Mouse (Mus musculus) myocyte (in vitro differentiated cells): Measurements from ENCODE around the gene Prrg2. TPM values are rescaled to one million over a fixed set of nuclear protein-coding genes. Genes with fewer than 3 reads are reported as not detected.
A peak's percentile ranks its signal among the peaks of the same experiment; 100 is the strongest.

ENCODE experiments used
- H3K27me3 ChIP-seq: one replicate; pipeline ENCODE4 v1.6.1; 2011; ENCODE audit not compliant: control insufficient read depth, insufficient read depth, insufficient read length
- H3K36me3 ChIP-seq: one replicate; pipeline ENCODE4 v1.6.1; 2011; ENCODE audit not compliant: control insufficient read depth, insufficient read depth
- H3K4me2 ChIP-seq: one replicate; pipeline ENCODE4 v1.6.1; 2011; ENCODE audit warnings: low read depth, control low read depth
- H3K4me3 ChIP-seq: one replicate; pipeline ENCODE4 v1.5.1; 2011; ENCODE audit warnings: mild to moderate bottlenecking, control low read depth, moderate library complexity
- H3K79me2 ChIP-seq: one replicate; pipeline ENCODE4 v1.6.1; 2011; ENCODE audit not compliant: control insufficient read depth, insufficient read depth
- H3ac ChIP-seq: one replicate; pipeline ENCODE4 v1.6.1; 2011; ENCODE audit not compliant: control insufficient read depth, insufficient read length
- CEBPB ChIP-seq: IDR thresholded peaks from 2 replicates; pipeline ENCODE4 v1.6.1; 2011; ENCODE audit warnings: mild to moderate bottlenecking, moderate library complexity; ENCODE audit not compliant: poor library complexity, insufficient read depth, severe bottlenecking
- E2F4 ChIP-seq: IDR thresholded peaks from one replicate; pipeline ENCODE4 v1.6.1; 2011; ENCODE audit warnings: mild to moderate bottlenecking, control low read depth, moderate library complexity; ENCODE audit not compliant: insufficient read depth
- MAX ChIP-seq: IDR thresholded peaks from one replicate; pipeline ENCODE4 v1.6.1; 2011; ENCODE audit warnings: low read depth, mild to moderate bottlenecking, control low read depth
- MYOD1 ChIP-seq, 3 experiments: IDR thresholded peaks; one replicate each; pipeline ENCODE4 v1.6.1; 2011; ENCODE audit warnings: control low read depth in 2 of 3, low read depth in 2 of 3, mild to moderate bottlenecking in 2 of 3, moderate library complexity in 1 of 3; ENCODE audit not compliant: insufficient read length in 2 of 3, control insufficient read depth in 1 of 3
- MYOG ChIP-seq, 3 experiments: IDR thresholded peaks; one replicate each; pipeline ENCODE4 v1.6.1; 2011; ENCODE audit warnings: control low read depth in 2 of 3, low read depth in 2 of 3, mild to moderate bottlenecking in 2 of 3; ENCODE audit not compliant: insufficient read length in 2 of 3, control insufficient read depth in 1 of 3, insufficient read depth in 1 of 3
- POLR2A ChIP-seq: IDR thresholded peaks from one replicate; pipeline ENCODE4 v1.6.1; 2011; ENCODE audit warnings: low read depth, mild to moderate bottlenecking, control low read depth, moderate library complexity; ENCODE audit not compliant: insufficient read length
- POLR2AphosphoS2 ChIP-seq: IDR thresholded peaks from one replicate; pipeline ENCODE4 v1.6.1; 2011; ENCODE audit warnings: low read depth, control low read depth; ENCODE audit not compliant: insufficient read length
- REST ChIP-seq: IDR thresholded peaks from one replicate; pipeline ENCODE4 v1.6.1; 2011; ENCODE audit warnings: mild to moderate bottlenecking, control low read depth, moderate library complexity; ENCODE audit not compliant: insufficient read depth, insufficient read length
- SRF ChIP-seq: IDR thresholded peaks from one replicate; pipeline ENCODE4 v1.6.1; 2011; ENCODE audit warnings: low read depth; ENCODE audit not compliant: control insufficient read depth, insufficient read length
- TCF12 ChIP-seq: IDR thresholded peaks from one replicate; pipeline ENCODE4 v1.6.1; 2011; ENCODE audit warnings: mild to moderate bottlenecking, control low read depth; ENCODE audit not compliant: poor library complexity, insufficient read depth, severe bottlenecking
- TCF3 ChIP-seq: IDR thresholded peaks from one replicate; pipeline ENCODE4 v1.6.1; 2011; ENCODE audit warnings: low read depth, control low read depth; ENCODE audit not compliant: insufficient read length
- USF1 ChIP-seq: IDR thresholded peaks from one replicate; pipeline ENCODE4 v1.6.1; 2011; ENCODE audit warnings: low read depth, mild to moderate bottlenecking, control low read depth, moderate library complexity
- polyA plus RNA-seq: library from polyadenylated mRNA; unstranded; fragments of >200 nt; fragmentation: generic; extraction: Trizol; gene quantifications from one replicate; pipeline ENCODE4 v1.2.1, GENCODE M21; 2012; ENCODE audit warnings: missing spikeins

The Prrg2 gene
- polyA plus RNA-seq, 1 experiment, result 12.9 TPM

DNA sequence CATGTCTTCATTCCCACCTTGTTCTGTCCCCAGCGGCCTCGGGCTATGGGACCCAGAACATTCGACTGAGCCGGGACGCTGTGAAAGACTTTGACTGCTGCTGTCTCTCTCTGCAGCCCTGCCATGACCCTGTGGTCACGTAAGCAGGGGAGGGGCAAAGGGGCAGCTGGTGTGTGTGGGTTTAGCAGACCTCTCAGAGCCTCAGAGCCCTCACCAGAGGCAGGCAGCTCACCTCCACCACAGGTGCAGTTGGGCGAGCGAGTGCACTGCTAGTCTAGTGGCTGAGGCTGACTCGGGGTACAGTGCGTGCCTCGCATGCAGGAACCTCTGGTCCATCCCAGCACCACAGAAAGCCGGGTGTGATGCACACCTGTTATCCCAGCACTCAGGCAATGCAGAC is 11.5 kb upstream of the Prrg2 start:
- Histone ChIP-seq H3K79me2 (peaks cover 50% of the 10 kb centered on the region), H3K4me3 (no peak overlapping the region), H3K27me3 (no peaks in the 10 kb centered on the region), H3K36me3 (no peaks in the 10 kb centered on the region), H3ac (no peak overlapping the region), H3K4me2 (no peak overlapping the region)
- TF ChIP-seq REST, result no peak
- no peak for TF ChIP-seq USF1
- TF ChIP-seq MYOG (IDR thresholded peaks at IDR 0.05; ENCODE audit: control insufficient read depth in 1 of 3, insufficient read depth in 1 of 3, insufficient read length in 2 of 3, low read depth in 2 of 3), result peak in 1 of 3 experiments; percentile 73
- no peak for TF ChIP-seq E2F4
- TF ChIP-seq MYOD1 (IDR thresholded peaks at IDR 0.05; ENCODE audit: control insufficient read depth in 1 of 3, insufficient read length in 2 of 3, low read depth in 2 of 3), result peak in 2 of 3 experiments; percentile 48 to 50
- TF ChIP-seq POLR2AphosphoS2, result no peak
- TF ChIP-seq CEBPB, result no peak
- TF ChIP-seq TCF3, result no peak

DNA sequence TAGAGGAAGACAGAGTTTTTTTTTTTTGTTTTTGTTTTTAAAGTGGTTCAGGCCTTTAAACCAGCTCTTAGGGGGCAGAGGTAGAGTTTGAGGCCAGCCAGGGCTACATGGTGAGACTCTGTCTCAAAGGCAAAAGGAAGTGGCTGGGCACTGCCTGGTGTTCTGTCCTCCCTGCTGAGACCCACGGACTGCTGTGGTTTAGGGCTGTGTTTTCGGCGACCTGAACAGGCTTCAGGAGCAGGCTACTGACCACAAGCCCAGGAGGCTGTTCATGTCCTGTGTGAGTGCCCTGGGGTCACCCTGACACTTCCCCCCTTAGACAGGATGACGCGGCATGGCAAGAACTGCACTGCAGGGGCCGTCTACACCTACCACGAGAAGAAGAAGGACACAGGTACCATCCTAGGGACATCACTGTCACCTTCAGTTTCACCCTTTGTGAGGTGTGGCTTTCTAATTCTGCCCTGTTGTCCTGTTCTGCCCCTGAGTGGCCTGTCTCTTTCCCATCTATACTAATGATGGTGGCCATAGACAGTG is 10.8 kb upstream of the Prrg2 start:
- TF ChIP-seq TCF3 (no peak), TCF12 (no peak), E2F4 (no peak), POLR2A (no peak), CEBPB (no peak), MYOD1 (IDR thresholded peaks at IDR 0.05; ENCODE audit: control insufficient read depth in 1 of 3, insufficient read length in 2 of 3, low read depth in 2 of 3) (no peak), POLR2AphosphoS2 (no peak), USF1 (no peak), SRF (no peak), MAX (no peak), MYOG (IDR thresholded peaks at IDR 0.05; ENCODE audit: control insufficient read depth in 1 of 3, insufficient read depth in 1 of 3, insufficient read length in 2 of 3, low read depth in 2 of 3) (no peak), REST (no peak)
- Histone ChIP-seq H3K4me2 (no peak overlapping the region), H3K27me3 (no peaks in the 10 kb centered on the region), H3ac (no peak overlapping the region), H3K79me2 (peaks cover 57% of the 10 kb centered on the region), H3K36me3 (no peaks in the 10 kb centered on the region), H3K4me3 (no peak overlapping the region)

GRCm38 (mm10) chr7:45072230-45072629 is 9.8 kb upstream of the Prrg2 start:
- Histone ChIP-seq H3K4me2 (no peak overlapping the region), H3K4me3 (no peak overlapping the region), H3K36me3 (no peaks in the 10 kb centered on the region), H3K27me3 (no peaks in the 10 kb centered on the region), H3ac (no peak overlapping the region), H3K79me2 (peaks cover 63% of the 10 kb centered on the region)
- TF ChIP-seq E2F4 (no peak), POLR2A (no peak), TCF3 (no peak), MAX (no peak), POLR2AphosphoS2 (no peak), REST (no peak), CEBPB (no peak), SRF (no peak), MYOG (IDR thresholded peaks at IDR 0.05; ENCODE audit: control insufficient read depth in 1 of 3, insufficient read depth in 1 of 3, insufficient read length in 2 of 3, low read depth in 2 of 3) (no peak), TCF12 (no peak), USF1 (no peak), MYOD1 (IDR thresholded peaks at IDR 0.05; ENCODE audit: control insufficient read depth in 1 of 3, insufficient read length in 2 of 3, low read depth in 2 of 3) (no peak)

DNA sequence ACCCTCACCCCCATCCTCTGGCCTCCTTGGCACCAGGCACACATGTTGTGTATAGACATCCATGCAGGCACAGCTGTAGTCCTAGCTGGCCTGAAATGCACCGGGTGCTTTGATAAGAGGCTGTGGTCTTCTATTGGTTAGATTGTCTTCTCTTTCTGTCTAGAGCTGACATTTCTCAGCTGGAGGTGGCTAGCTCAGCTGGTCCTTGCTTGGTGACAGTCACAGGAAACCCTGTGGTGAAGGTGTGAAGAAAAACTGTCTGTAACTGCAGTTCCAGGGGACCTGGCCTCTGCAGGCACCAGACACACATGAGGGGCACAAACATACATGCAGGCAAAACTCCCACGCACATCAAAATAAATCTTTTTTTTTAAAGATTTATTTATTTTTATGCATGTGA is 7.2 kb upstream of the Prrg2 start:
- H3K4me2 ChIP-seq, result no peak overlapping the region
- peaks cover 87% of the 10 kb centered on the region for H3K79me2 ChIP-seq
- no peak overlapping the region for H3K4me3 ChIP-seq
- H3K27me3 ChIP-seq, result no peaks in the 10 kb centered on the region
- H3K36me3 ChIP-seq, result no peaks in the 10 kb centered on the region
- no peak for TF ChIP-seq SRF
- no peak for TF ChIP-seq MYOD1 (IDR thresholded peaks at IDR 0.05; ENCODE audit: control insufficient read depth in 1 of 3, insufficient read length in 2 of 3, low read depth in 2 of 3)
- H3ac ChIP-seq, result no peak overlapping the region

DNA sequence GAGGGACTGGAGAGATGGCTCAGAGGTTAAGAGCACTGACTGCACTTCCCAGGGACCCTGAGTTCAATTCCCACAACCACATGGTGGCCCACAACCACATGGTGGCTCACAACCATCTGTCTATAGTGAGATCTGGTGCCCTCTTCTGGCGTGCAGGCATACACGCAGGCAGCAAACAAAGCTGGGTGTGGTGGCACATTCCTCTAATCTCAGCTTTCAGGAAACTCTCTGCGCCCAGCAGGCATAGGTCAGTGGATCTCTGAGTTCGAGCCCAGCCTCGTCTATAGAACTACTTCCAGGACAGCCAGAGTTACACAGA is 5.5 kb upstream of the Prrg2 start:
- no peaks in the 10 kb centered on the region for H3K27me3 ChIP-seq
- H3ac ChIP-seq, result no peak overlapping the region
- H3K79me2 ChIP-seq, result peaks cover 94% of the 10 kb centered on the region
- H3K4me3 ChIP-seq, result no peak overlapping the region
- no peak overlapping the region for H3K4me2 ChIP-seq
- TF ChIP-seq POLR2A (no peak), MYOD1 (IDR thresholded peaks at IDR 0.05; ENCODE audit: control insufficient read depth in 1 of 3, insufficient read length in 2 of 3, low read depth in 2 of 3) (peak in 1 of 3 experiments; percentile 44), MYOG (IDR thresholded peaks at IDR 0.05; ENCODE audit: control insufficient read depth in 1 of 3, insufficient read depth in 1 of 3, insufficient read length in 2 of 3, low read depth in 2 of 3) (peak in 1 of 3 experiments; percentile 27), REST (no peak), CEBPB (no peak), TCF3 (no peak), E2F4 (no peak), TCF12 (no peak), USF1 (peak; percentile 71), POLR2AphosphoS2 (no peak), MAX (no peak)
- H3K36me3 ChIP-seq, result peaks cover 4% of the 10 kb centered on the region
